Mouse (Mus musculus) myocyte (in vitro differentiated cells): ENCODE data around the gene Naxe. TPM values are rescaled to one million over a fixed set of nuclear protein-coding genes. Genes with fewer than 3 reads are reported as not detected.

ENCODE experiments used
- H3K27me3 ChIP-seq: one replicate; pipeline ENCODE4 v1.6.1; 2011; ENCODE audit not compliant: control insufficient read depth, insufficient read depth, insufficient read length
- H3K36me3 ChIP-seq: one replicate; pipeline ENCODE4 v1.6.1; 2011; ENCODE audit not compliant: control insufficient read depth, insufficient read depth
- H3K4me2 ChIP-seq: one replicate; pipeline ENCODE4 v1.6.1; 2011; ENCODE audit warnings: low read depth, control low read depth
- H3K4me3 ChIP-seq: one replicate; pipeline ENCODE4 v1.5.1; 2011; ENCODE audit warnings: mild to moderate bottlenecking, control low read depth, moderate library complexity
- H3K79me2 ChIP-seq: one replicate; pipeline ENCODE4 v1.6.1; 2011; ENCODE audit not compliant: control insufficient read depth, insufficient read depth
- H3ac ChIP-seq: one replicate; pipeline ENCODE4 v1.6.1; 2011; ENCODE audit not compliant: control insufficient read depth, insufficient read length
- CEBPB ChIP-seq: IDR thresholded peaks from 2 replicates; pipeline ENCODE4 v1.6.1; 2011; ENCODE audit warnings: mild to moderate bottlenecking, moderate library complexity; ENCODE audit not compliant: poor library complexity, insufficient read depth, severe bottlenecking
- E2F4 ChIP-seq: IDR thresholded peaks from one replicate; pipeline ENCODE4 v1.6.1; 2011; ENCODE audit warnings: mild to moderate bottlenecking, control low read depth, moderate library complexity; ENCODE audit not compliant: insufficient read depth
- MAX ChIP-seq: IDR thresholded peaks from one replicate; pipeline ENCODE4 v1.6.1; 2011; ENCODE audit warnings: low read depth, mild to moderate bottlenecking, control low read depth
- MYOD1 ChIP-seq, 3 experiments: IDR thresholded peaks; one replicate each; pipeline ENCODE4 v1.6.1; 2011; ENCODE audit warnings: control low read depth in 2 of 3, low read depth in 2 of 3, mild to moderate bottlenecking in 2 of 3, moderate library complexity in 1 of 3; ENCODE audit not compliant: insufficient read length in 2 of 3, control insufficient read depth in 1 of 3
- MYOG ChIP-seq, 3 experiments: IDR thresholded peaks; one replicate each; pipeline ENCODE4 v1.6.1; 2011; ENCODE audit warnings: control low read depth in 2 of 3, low read depth in 2 of 3, mild to moderate bottlenecking in 2 of 3; ENCODE audit not compliant: insufficient read length in 2 of 3, control insufficient read depth in 1 of 3, insufficient read depth in 1 of 3
- POLR2A ChIP-seq: IDR thresholded peaks from one replicate; pipeline ENCODE4 v1.6.1; 2011; ENCODE audit warnings: low read depth, mild to moderate bottlenecking, control low read depth, moderate library complexity; ENCODE audit not compliant: insufficient read length
- POLR2AphosphoS2 ChIP-seq: IDR thresholded peaks from one replicate; pipeline ENCODE4 v1.6.1; 2011; ENCODE audit warnings: low read depth, control low read depth; ENCODE audit not compliant: insufficient read length
- REST ChIP-seq: IDR thresholded peaks from one replicate; pipeline ENCODE4 v1.6.1; 2011; ENCODE audit warnings: mild to moderate bottlenecking, control low read depth, moderate library complexity; ENCODE audit not compliant: insufficient read depth, insufficient read length
- SRF ChIP-seq: IDR thresholded peaks from one replicate; pipeline ENCODE4 v1.6.1; 2011; ENCODE audit warnings: low read depth; ENCODE audit not compliant: control insufficient read depth, insufficient read length
- TCF12 ChIP-seq: IDR thresholded peaks from one replicate; pipeline ENCODE4 v1.6.1; 2011; ENCODE audit warnings: mild to moderate bottlenecking, control low read depth; ENCODE audit not compliant: poor library complexity, insufficient read depth, severe bottlenecking
- TCF3 ChIP-seq: IDR thresholded peaks from one replicate; pipeline ENCODE4 v1.6.1; 2011; ENCODE audit warnings: low read depth, control low read depth; ENCODE audit not compliant: insufficient read length
- USF1 ChIP-seq: IDR thresholded peaks from one replicate; pipeline ENCODE4 v1.6.1; 2011; ENCODE audit warnings: low read depth, mild to moderate bottlenecking, control low read depth, moderate library complexity
- polyA plus RNA-seq: library from polyadenylated mRNA; unstranded; fragments of >200 nt; fragmentation: generic; extraction: Trizol; gene quantifications from one replicate; pipeline ENCODE4 v1.2.1, GENCODE M21; 2012; ENCODE audit warnings: missing spikeins

Gene Naxe
- polyA plus RNA-seq, 1 experiment, result 141 TPM

DNA sequence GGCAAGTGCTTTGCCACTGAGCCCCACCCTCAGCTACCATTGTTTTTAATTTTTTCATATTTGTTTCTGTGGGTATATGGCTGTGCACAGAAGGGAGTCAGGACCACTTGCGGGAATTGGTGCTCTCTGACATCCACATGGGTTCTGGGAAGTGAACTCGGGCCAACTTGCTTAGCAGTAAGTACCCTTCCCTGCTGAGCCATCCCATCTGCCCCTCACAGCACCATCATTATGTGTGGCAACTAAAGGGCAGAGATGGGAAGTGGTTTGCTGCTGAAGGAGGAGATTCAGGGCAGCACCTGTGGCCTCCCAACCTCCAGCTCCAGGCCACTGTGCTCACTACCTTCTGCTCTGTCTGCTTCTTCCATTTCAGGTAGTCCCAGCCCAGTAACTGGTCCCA is 15.3 kb upstream of the Naxe start:
- no peak overlapping the region for H3K4me2 ChIP-seq
- H3K27me3 ChIP-seq, result peaks cover 14% of the 10 kb centered on the region
- TF ChIP-seq REST, result no peak
- no peak for TF ChIP-seq POLR2A
- no peak for TF ChIP-seq POLR2AphosphoS2
- TF ChIP-seq MYOG (IDR thresholded peaks at IDR 0.05; ENCODE audit: control insufficient read depth in 1 of 3, insufficient read depth in 1 of 3, insufficient read length in 2 of 3, low read depth in 2 of 3), result no peak
- TF ChIP-seq USF1, result no peak
- TF ChIP-seq TCF12, result no peak
- no peak for TF ChIP-seq CEBPB
- no peak for TF ChIP-seq SRF
- TF ChIP-seq MAX, result no peak
- no peak for TF ChIP-seq MYOD1 (IDR thresholded peaks at IDR 0.05; ENCODE audit: control insufficient read depth in 1 of 3, insufficient read length in 2 of 3, low read depth in 2 of 3)
- TF ChIP-seq E2F4, result no peak
- TF ChIP-seq TCF3, result no peak
- H3K79me2 ChIP-seq, result no peaks in the 10 kb centered on the region
- H3K4me3 ChIP-seq, result no peak overlapping the region
- H3ac ChIP-seq, result no peak overlapping the region
- no peaks in the 10 kb centered on the region for H3K36me3 ChIP-seq

DNA sequence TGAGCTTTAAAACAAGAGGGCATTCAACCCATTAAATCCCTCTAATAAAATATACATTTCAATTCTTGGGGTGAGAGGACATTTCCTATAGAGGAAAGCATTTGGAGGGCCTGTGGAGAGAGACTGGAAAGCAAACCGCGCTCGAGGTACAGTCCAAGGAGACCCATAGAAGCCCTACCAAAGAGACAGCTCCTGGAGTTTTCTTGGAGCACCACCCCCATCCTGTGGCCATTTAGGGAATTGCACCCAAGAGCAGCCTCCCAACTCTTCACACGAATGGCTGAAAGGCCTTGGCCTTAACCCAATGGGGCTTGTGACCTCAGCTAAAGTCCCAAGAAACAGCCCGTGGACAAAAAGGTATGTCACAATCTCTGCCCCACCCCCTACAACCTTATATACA is 13.5 kb upstream of the Naxe start:
- H3K27me3 ChIP-seq, result peaks cover 14% of the 10 kb centered on the region
- H3K4me3 ChIP-seq, result no peak overlapping the region
- no peaks in the 10 kb centered on the region for H3K36me3 ChIP-seq
- H3K4me2 ChIP-seq, result no peak overlapping the region
- H3ac ChIP-seq, result no peak overlapping the region
- no peaks in the 10 kb centered on the region for H3K79me2 ChIP-seq
- TF ChIP-seq SRF (no peak), MYOG (IDR thresholded peaks at IDR 0.05; ENCODE audit: control insufficient read depth in 1 of 3, insufficient read depth in 1 of 3, insufficient read length in 2 of 3, low read depth in 2 of 3) (no peak), E2F4 (no peak), POLR2AphosphoS2 (no peak), POLR2A (no peak), TCF3 (no peak), MAX (no peak), REST (no peak), MYOD1 (IDR thresholded peaks at IDR 0.05; ENCODE audit: control insufficient read depth in 1 of 3, insufficient read length in 2 of 3, low read depth in 2 of 3) (no peak)

DNA sequence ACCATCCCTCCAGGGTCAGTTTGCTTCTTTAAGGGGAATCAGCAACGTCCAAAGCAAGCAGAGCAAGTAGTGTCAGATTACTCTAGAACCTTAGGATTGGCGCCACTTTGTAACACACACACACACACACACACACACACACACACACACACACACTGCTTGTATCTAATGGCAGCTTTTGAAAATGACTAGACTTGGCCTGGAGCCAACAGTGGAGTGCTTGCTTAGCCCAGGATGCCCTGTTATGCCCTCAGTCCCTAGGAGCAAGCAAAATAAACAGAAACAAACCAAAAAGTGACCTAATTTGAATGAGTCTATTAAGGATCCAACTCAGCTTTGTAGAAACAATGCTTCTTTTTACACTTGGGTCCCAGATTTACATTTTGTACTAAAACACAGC is 10.1 kb upstream of the Naxe start:
- TF ChIP-seq CEBPB (no peak), SRF (no peak), TCF12 (no peak), USF1 (no peak), POLR2A (no peak)
- peaks cover 7% of the 10 kb centered on the region for H3K27me3 ChIP-seq
- no peaks in the 10 kb centered on the region for H3K36me3 ChIP-seq
- H3K79me2 ChIP-seq, result no peaks in the 10 kb centered on the region
- no peak overlapping the region for H3ac ChIP-seq
- H3K4me3 ChIP-seq, result no peak overlapping the region
- no peak overlapping the region for H3K4me2 ChIP-seq

DNA sequence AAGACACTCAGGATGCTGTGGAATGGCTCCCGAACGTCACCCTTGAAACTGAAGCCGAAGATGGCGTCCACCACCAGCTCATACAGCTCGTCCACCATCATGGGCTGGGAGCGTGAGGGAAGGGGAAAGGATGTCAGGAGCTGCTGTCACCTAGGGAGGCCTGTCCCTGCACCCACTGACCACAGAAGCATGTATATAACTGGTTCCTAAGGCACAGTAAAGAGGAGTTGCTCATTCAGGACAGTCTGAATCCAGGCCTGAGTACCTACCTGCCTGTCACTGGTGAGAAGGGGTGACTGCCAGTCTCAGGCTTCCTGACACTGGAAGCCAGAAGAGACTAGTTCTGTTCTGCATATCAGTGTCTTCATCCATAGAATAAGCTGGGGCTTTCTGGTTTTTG is 1.3 kb downstream of the Naxe start:
- TF ChIP-seq TCF3, result no peak
- TF ChIP-seq POLR2A, result no peak
- TF ChIP-seq POLR2AphosphoS2, result no peak
- TF ChIP-seq SRF, result no peak
- no peak for TF ChIP-seq MYOG (IDR thresholded peaks at IDR 0.05; ENCODE audit: control insufficient read depth in 1 of 3, insufficient read depth in 1 of 3, insufficient read length in 2 of 3, low read depth in 2 of 3)
- TF ChIP-seq TCF12, result no peak
- no peak for TF ChIP-seq CEBPB
- no peak for TF ChIP-seq E2F4
- Histone ChIP-seq H3K79me2 (peaks cover 4% of the 10 kb centered on the region), H3K27me3 (no peaks in the 10 kb centered on the region), H3K36me3 (peaks cover 8% of the 10 kb centered on the region), H3K4me2 (peak overlapping the region; percentile 93), H3ac (no peak overlapping the region), H3K4me3 (peak overlapping the region; percentile 61)

DNA sequence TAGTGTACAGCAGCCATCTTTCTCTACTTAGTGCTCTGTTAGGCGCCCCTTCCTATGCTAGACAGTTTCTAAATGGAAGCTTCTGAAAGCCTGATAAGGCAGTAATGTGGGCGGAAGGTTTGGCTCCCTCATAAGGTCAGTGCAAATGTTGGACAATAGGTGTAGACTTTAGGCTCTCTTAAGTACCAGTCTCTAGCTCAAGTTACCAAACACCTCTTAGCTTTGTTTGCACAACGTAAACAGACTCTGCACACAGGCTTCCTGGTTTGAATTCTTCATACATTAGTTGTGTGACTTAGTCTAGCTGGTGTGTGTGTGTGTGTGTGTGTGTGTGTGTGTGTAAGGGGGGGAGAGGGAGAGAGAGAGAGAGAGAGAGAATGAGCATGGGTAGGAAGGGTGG is 8.8 kb downstream of the Naxe start:
- no peak for TF ChIP-seq TCF12
- no peak for TF ChIP-seq MYOD1 (IDR thresholded peaks at IDR 0.05; ENCODE audit: control insufficient read depth in 1 of 3, insufficient read length in 2 of 3, low read depth in 2 of 3)
- TF ChIP-seq MYOG (IDR thresholded peaks at IDR 0.05; ENCODE audit: control insufficient read depth in 1 of 3, insufficient read depth in 1 of 3, insufficient read length in 2 of 3, low read depth in 2 of 3), result no peak
- no peak for TF ChIP-seq POLR2AphosphoS2
- TF ChIP-seq CEBPB, result no peak
- no peak for TF ChIP-seq MAX
- no peak for TF ChIP-seq TCF3
- TF ChIP-seq USF1, result no peak
- TF ChIP-seq POLR2A, result no peak
- TF ChIP-seq E2F4, result no peak
- no peak for TF ChIP-seq REST
- Histone ChIP-seq H3K4me3 (no peak overlapping the region), H3ac (no peak overlapping the region), H3K27me3 (no peaks in the 10 kb centered on the region), H3K36me3 (peaks cover 8% of the 10 kb centered on the region), H3K79me2 (peaks cover 5% of the 10 kb centered on the region), H3K4me2 (no peak overlapping the region)
